Mouse (Mus musculus): Measurements from ENCODE around the gene Opn1sw. TPM values are rescaled to one million over a fixed set of nuclear protein-coding genes. Genes with fewer than 3 reads are reported as not detected.

The Opn1sw gene
- polyA plus RNA-seq, 1 experiment: 0.17 TPM

DNA sequence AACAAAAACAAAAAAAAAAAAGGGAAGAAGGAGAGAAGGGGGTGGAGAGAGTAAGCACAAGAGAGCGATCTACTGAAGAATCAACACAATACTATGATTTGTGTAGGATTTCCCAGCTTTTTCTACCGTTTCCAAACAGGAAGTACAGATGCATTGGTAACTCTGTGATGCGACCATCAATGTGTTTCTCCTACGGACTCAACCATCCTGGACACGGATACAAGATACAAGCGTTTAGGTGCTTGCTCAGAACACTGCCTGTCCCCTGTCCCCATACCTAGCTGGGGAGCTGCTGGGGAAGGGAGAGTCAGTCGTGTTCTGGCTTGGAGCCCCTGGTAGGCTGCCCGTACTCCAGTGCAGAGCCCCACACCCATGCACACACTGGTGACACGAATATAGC, 1.2 kb upstream of the Opn1sw start:
- TF ChIP-seq TCF3 (IDR thresholded peaks at IDR 0.05; ENCODE audit: insufficient read length, low read depth): no peak
- TF ChIP-seq POLR2A (IDR thresholded peaks at IDR 0.05; ENCODE audit: insufficient read length, low read depth): no peak
- TF ChIP-seq USF1 (IDR thresholded peaks at IDR 0.05; ENCODE audit: low read depth): no peak
- no peak for TF ChIP-seq MAX (IDR thresholded peaks at IDR 0.05; ENCODE audit: low read depth)
- no peak for TF ChIP-seq POLR2AphosphoS2 (IDR thresholded peaks at IDR 0.05; ENCODE audit: insufficient read length, low read depth)
- TF ChIP-seq MYOG (IDR thresholded peaks at IDR 0.05; ENCODE audit: control insufficient read depth in 1 of 3, insufficient read depth in 1 of 3, insufficient read length in 2 of 3, low read depth in 2 of 3): no peak
- no peak for TF ChIP-seq REST (IDR thresholded peaks at IDR 0.05; ENCODE audit: insufficient read depth, insufficient read length)
- Histone ChIP-seq H3K79me2 (ENCODE audit: control insufficient read depth, insufficient read depth) (no peaks in the 10 kb centered on the region), H3K27me3 (ENCODE audit: control insufficient read depth, insufficient read depth, insufficient read length) (no peaks in the 10 kb centered on the region), H3ac (ENCODE audit: control insufficient read depth, insufficient read length) (no peak overlapping the region), H3K4me3 (no peak overlapping the region), H3K4me2 (ENCODE audit: low read depth) (no peak overlapping the region), H3K36me3 (ENCODE audit: control insufficient read depth, insufficient read depth) (no peaks in the 10 kb centered on the region)

DNA sequence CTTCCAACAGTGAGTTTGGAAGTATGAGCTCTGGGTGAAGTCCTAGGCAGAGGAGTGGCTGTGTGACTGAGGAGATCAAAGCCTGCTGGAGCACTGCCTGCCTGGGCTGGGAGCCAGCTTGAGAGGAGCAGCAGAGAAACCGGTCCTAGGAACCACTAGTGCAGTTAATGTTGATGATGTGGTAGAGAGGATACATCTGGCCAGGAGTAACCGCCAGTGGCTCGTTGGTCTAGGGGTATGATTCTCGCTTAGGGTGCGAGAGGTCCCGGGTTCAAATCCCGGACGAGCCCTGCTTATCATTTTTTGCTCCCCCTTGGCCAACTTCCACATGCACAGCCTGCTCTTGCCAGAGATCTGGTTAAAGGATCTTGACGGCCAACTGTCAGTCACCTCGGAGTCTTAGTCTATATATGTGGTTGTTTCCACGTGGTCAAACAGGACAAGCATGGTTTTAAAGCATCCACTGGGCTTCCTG, 375 bp upstream of the Opn1sw start:
- no peaks in the 10 kb centered on the region for H3K79me2 ChIP-seq (ENCODE audit: control insufficient read depth, insufficient read depth)
- TF ChIP-seq POLR2AphosphoS2 (IDR thresholded peaks at IDR 0.05; ENCODE audit: insufficient read length, low read depth): no peak

DNA sequence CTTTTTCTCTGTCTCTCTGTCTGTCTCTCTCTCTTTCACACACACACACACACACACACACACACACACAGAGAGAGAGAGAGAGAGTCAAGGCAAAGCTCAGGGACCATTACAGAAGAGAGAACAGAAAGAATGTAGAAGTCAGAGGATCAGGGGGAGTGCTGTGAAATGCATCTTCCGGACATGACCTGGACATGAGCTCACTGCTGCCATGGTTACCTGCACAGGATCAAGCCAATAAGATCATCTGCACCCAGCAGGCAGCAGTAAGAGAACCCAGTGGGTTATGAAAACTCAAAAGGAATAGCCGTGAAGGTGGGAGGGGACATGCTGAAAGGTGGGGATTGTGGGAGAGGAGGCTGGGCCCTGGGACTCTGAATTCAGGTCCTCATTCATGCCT, 5.8 kb downstream of the Opn1sw start:
- no peak overlapping the region for H3ac ChIP-seq (ENCODE audit: control insufficient read depth, insufficient read length)
- H3K36me3 ChIP-seq (ENCODE audit: control insufficient read depth, insufficient read depth): peaks cover 11% of the 10 kb centered on the region
- TF ChIP-seq USF1 (IDR thresholded peaks at IDR 0.05; ENCODE audit: low read depth) (no peak), SRF (IDR thresholded peaks at IDR 0.05; ENCODE audit: control insufficient read depth, insufficient read length, low read depth) (no peak), MYOD1 (IDR thresholded peaks at IDR 0.05; ENCODE audit: control insufficient read depth in 1 of 3, insufficient read length in 2 of 3, low read depth in 2 of 3) (no peak), CEBPB (IDR thresholded peaks at IDR 0.05; ENCODE audit: insufficient read depth, poor library complexity, severe bottlenecking) (no peak), POLR2A (IDR thresholded peaks at IDR 0.05; ENCODE audit: insufficient read length, low read depth) (no peak)
- no peaks in the 10 kb centered on the region for H3K27me3 ChIP-seq (ENCODE audit: control insufficient read depth, insufficient read depth, insufficient read length)
- H3K79me2 ChIP-seq (ENCODE audit: control insufficient read depth, insufficient read depth): no peaks in the 10 kb centered on the region
- no peak overlapping the region for H3K4me3 ChIP-seq
- no peak overlapping the region for H3K4me2 ChIP-seq (ENCODE audit: low read depth)

More for the DNA sequence above, 375 bp upstream of the Opn1sw start:
- Histone ChIP-seq H3K4me3 (peak overlapping the region; percentile 23), H3K4me2 (ENCODE audit: low read depth) (peak overlapping the region; percentile 83), H3ac (ENCODE audit: control insufficient read depth, insufficient read length) (no peak overlapping the region), H3K36me3 (ENCODE audit: control insufficient read depth, insufficient read depth) (no peaks in the 10 kb centered on the region), H3K27me3 (ENCODE audit: control insufficient read depth, insufficient read depth, insufficient read length) (no peaks in the 10 kb centered on the region)

- Histone ChIP-seq H3ac (ENCODE audit: control insufficient read depth, insufficient read length) (no peak overlapping the region), H3K27me3 (ENCODE audit: control insufficient read depth, insufficient read depth, insufficient read length) (no peaks in the 10 kb centered on the region), H3K4me2 (ENCODE audit: low read depth) (no peak overlapping the region), H3K36me3 (ENCODE audit: control insufficient read depth, insufficient read depth) (peaks cover 29% of the 10 kb centered on the region), H3K4me3 (no peak overlapping the region), H3K79me2 (ENCODE audit: control insufficient read depth, insufficient read depth) (no peaks in the 10 kb centered on the region)
- TF ChIP-seq TCF3 (IDR thresholded peaks at IDR 0.05; ENCODE audit: insufficient read length, low read depth): no peak
- no peak for TF ChIP-seq CEBPB (IDR thresholded peaks at IDR 0.05; ENCODE audit: insufficient read depth, poor library complexity, severe bottlenecking)
- TF ChIP-seq E2F4 (IDR thresholded peaks at IDR 0.05; ENCODE audit: insufficient read depth): no peak
- TF ChIP-seq MYOG (IDR thresholded peaks at IDR 0.05; ENCODE audit: control insufficient read depth in 1 of 3, insufficient read depth in 1 of 3, insufficient read length in 2 of 3, low read depth in 2 of 3): no peak
- TF ChIP-seq MYOD1 (IDR thresholded peaks at IDR 0.05; ENCODE audit: control insufficient read depth in 1 of 3, insufficient read length in 2 of 3, low read depth in 2 of 3): no peak
- no peak for TF ChIP-seq TCF12 (IDR thresholded peaks at IDR 0.05; ENCODE audit: insufficient read depth, poor library complexity, severe bottlenecking)
- no peak for TF ChIP-seq MAX (IDR thresholded peaks at IDR 0.05; ENCODE audit: low read depth)
- no peak for TF ChIP-seq USF1 (IDR thresholded peaks at IDR 0.05; ENCODE audit: low read depth)
- no peak for TF ChIP-seq SRF (IDR thresholded peaks at IDR 0.05; ENCODE audit: control insufficient read depth, insufficient read length, low read depth)
- TF ChIP-seq REST (IDR thresholded peaks at IDR 0.05; ENCODE audit: insufficient read depth, insufficient read length): no peak
- no peak for TF ChIP-seq POLR2AphosphoS2 (IDR thresholded peaks at IDR 0.05; ENCODE audit: insufficient read length, low read depth)
- no peak for TF ChIP-seq POLR2A (IDR thresholded peaks at IDR 0.05; ENCODE audit: insufficient read length, low read depth)
These were observed 8.3 kb downstream of the Opn1sw start for GRCm38 (mm10) chr6:29379954-29380353.

DNA sequence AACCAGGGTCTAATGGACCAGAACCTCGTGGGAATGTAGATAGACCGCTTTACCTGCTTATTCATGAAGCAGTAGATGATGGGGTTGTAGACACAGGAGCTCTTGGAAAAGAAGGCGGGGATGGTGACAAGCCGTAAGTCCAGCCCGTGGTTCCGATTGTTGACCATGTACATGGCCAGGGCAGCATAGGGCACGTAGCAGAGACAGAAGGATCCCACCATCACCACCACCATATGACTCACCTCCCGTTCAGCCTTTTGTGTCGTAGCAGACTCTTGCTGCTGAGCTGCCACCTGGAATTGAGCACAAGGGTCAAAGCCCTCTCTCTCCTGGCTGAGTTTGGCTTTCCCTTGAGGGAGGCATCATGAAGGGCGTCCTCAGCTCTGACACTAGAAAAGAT, 9.6 kb downstream of the Opn1sw start:
- Histone ChIP-seq H3K79me2 (ENCODE audit: control insufficient read depth, insufficient read depth) (no peaks in the 10 kb centered on the region), H3K4me3 (no peak overlapping the region), H3K27me3 (ENCODE audit: control insufficient read depth, insufficient read depth, insufficient read length) (no peaks in the 10 kb centered on the region), H3K36me3 (ENCODE audit: control insufficient read depth, insufficient read depth) (peaks cover 38% of the 10 kb centered on the region), H3ac (ENCODE audit: control insufficient read depth, insufficient read length) (no peak overlapping the region), H3K4me2 (ENCODE audit: low read depth) (no peak overlapping the region)
- TF ChIP-seq POLR2A (IDR thresholded peaks at IDR 0.05; ENCODE audit: insufficient read length, low read depth) (peak; percentile 38), POLR2AphosphoS2 (IDR thresholded peaks at IDR 0.05; ENCODE audit: insufficient read length, low read depth) (peak; percentile 91), USF1 (IDR thresholded peaks at IDR 0.05; ENCODE audit: low read depth) (no peak)

GRCm38 (mm10) chr6:29377386-29377785, 10.9 kb downstream of the Opn1sw start:
- Histone ChIP-seq H3ac (ENCODE audit: control insufficient read depth, insufficient read length) (no peak overlapping the region), H3K4me3 (no peak overlapping the region), H3K79me2 (ENCODE audit: control insufficient read depth, insufficient read depth) (no peaks in the 10 kb centered on the region), H3K4me2 (ENCODE audit: low read depth) (no peak overlapping the region), H3K36me3 (ENCODE audit: control insufficient read depth, insufficient read depth) (peaks cover 46% of the 10 kb centered on the region), H3K27me3 (ENCODE audit: control insufficient read depth, insufficient read depth, insufficient read length) (no peaks in the 10 kb centered on the region)
- TF ChIP-seq E2F4 (IDR thresholded peaks at IDR 0.05; ENCODE audit: insufficient read depth) (no peak), TCF3 (IDR thresholded peaks at IDR 0.05; ENCODE audit: insufficient read length, low read depth) (no peak), CEBPB (IDR thresholded peaks at IDR 0.05; ENCODE audit: insufficient read depth, poor library complexity, severe bottlenecking) (no peak), MAX (IDR thresholded peaks at IDR 0.05; ENCODE audit: low read depth) (no peak), USF1 (IDR thresholded peaks at IDR 0.05; ENCODE audit: low read depth) (no peak), POLR2A (IDR thresholded peaks at IDR 0.05; ENCODE audit: insufficient read length, low read depth) (no peak), MYOG (IDR thresholded peaks at IDR 0.05; ENCODE audit: control insufficient read depth in 1 of 3, insufficient read depth in 1 of 3, insufficient read length in 2 of 3, low read depth in 2 of 3) (no peak), TCF12 (IDR thresholded peaks at IDR 0.05; ENCODE audit: insufficient read depth, poor library complexity, severe bottlenecking) (no peak), REST (IDR thresholded peaks at IDR 0.05; ENCODE audit: insufficient read depth, insufficient read length) (no peak), SRF (IDR thresholded peaks at IDR 0.05; ENCODE audit: control insufficient read depth, insufficient read length, low read depth) (no peak), MYOD1 (IDR thresholded peaks at IDR 0.05; ENCODE audit: control insufficient read depth in 1 of 3, insufficient read length in 2 of 3, low read depth in 2 of 3) (no peak), POLR2AphosphoS2 (IDR thresholded peaks at IDR 0.05; ENCODE audit: insufficient read length, low read depth) (no peak)

Measured in myocyte (in vitro differentiated cells).